Mouse (Mus musculus) forelimb bud, embryonic 11.5 days (tissue): ENCODE measurements around the gene Ldlrad1.

Experiments used
- DNase-seq: peaks from one replicate; pipeline ENCODE4 v3.0.0-alpha.2; 2012; ENCODE audit warnings: low read depth, low spot score

Gene Ldlrad1

DNA sequence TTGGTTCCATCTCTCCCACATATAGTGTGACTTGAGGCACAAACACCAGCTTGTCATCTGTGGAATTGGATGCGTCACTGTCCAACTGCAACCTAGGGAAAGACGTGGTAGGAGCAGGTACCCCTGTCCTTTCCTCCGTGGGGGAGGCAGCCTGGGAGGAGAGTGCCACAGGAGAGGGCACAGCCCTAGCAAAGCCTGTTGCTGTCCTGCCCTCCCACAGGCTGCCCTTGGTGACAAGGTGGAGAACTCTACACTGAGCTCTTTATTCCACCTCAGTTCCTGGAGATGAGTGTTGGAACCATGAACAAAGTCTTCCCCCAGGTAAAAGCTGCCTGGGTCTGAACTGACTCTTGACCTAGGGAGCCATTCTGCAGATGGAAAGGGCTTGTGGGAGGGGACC, at the start of gene Ldlrad1:
Gene Ldlrad1 (plus strand): TSS at position 301 of the 400 bp plus-strand sequence.
- no peak for DNase-seq

DNA sequence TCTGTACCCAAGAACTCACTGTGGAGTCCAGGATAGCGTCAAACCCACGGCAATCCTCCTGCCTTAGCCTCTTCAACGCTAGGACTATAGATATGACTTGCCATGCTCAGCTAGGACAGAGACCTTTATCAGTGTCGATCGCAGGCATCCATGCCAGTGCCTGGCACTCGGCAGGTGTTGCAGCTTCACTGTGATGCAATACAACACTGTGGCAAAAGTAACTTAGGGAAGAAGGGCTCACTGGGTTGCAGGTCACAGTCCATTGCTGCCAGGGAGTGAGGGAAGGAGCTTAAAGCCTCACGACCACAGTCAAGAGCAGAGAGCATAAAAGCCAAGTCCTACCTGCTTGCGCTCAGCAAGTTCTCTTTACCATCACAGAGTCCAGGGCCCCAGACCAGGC, 48.8 kb upstream of the Ldlrad1 start:
- no peak for DNase-seq

DNA sequence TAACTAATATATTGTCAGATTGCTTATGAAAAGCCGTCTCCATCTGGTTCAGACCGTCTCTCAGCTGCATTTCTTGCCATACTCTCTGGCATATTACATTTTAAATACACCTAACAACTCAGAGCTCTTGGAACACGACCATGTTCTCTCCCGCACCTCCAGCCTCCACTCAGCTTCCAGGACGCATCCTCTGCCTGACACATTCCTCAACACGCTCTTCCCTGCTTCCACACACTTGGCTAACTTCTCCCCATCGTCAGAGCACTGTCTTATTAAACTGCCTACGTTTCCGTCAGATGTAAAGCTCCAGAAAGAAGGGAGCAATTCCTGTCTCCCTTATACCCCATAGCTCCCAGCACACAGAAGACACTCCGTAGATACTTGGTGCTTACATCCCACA, 45.6 kb upstream of the Ldlrad1 start:
- no peak for DNase-seq

DNA sequence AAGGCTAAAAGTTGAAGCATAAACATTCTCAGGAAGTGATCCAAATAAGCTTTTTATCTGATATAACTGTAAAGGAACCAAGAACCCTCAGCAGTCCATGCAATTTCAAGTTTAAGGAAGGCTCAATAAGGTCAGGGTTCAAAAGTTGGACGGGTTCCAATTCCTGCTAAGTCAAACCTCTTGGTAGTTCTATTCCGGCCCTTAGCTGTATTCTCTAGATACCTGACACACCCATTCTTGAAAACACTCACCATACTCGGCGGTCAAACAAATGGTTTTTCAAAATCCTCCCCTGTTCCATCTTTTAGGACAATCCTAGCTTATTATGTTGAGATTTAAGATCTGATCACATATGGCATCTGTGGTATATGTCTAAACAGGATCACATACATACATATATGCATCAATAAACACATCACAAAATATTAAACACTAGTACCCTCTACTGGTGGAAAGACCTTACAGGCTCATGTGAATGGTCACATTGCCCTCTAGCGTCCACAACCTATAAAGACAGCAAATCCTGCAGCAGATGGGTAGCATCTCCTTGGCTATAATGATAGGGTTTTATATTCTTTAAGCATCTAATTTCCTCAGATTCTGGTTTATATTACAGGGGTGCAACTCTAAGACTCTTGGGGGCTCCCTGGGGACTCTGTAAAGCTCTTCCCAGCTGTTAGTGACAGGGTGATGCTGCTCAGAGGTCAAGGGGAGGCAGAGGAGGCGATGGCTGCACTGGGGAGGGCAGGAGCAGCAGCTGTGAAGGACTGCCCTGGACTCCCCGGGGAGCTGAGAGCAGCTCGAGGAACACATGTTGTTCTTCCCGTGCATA, 45.0 kb upstream of the Ldlrad1 start:
- DNase-seq = peak; percentile 80

DNA sequence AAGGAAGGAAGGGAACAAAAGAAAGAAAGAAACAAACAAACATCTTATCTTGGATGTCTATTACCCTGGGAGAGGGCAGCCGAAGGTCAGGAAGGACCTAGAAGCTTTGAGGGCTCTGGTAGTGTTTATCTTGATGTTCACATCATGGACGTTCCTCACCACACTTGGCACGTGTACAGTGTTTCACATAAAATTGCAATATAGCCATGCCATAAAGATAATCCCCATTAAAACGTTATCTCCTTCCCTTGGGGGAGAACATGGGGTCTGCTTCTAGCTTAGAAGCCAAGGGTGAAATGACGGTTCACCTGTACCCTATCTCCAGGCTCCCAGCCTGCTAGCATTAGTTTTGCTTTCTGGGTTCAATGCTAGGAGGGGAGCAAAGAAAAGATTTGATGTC, 42.3 kb upstream of the Ldlrad1 start:
- DNase-seq = no peak

DNA sequence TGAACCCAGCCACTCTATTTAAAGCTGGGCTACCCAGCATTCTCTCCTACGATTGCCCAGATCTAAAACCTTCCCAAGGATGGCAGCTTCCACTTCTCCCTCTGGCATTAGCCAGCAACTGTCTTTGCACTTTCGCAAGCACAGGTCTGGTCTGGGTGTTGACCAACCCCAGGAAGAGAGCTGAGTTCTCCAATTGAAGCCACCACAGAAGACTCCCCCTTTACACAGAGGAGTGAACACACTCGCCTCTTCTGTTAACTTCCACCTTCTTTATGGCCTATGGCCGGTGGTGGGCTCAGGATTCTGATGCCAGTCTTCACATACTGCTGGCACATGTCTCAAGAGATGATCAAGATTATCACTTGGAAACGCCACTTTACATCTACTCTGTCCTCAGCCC, 41.2 kb upstream of the Ldlrad1 start:
- no peak for DNase-seq

DNA sequence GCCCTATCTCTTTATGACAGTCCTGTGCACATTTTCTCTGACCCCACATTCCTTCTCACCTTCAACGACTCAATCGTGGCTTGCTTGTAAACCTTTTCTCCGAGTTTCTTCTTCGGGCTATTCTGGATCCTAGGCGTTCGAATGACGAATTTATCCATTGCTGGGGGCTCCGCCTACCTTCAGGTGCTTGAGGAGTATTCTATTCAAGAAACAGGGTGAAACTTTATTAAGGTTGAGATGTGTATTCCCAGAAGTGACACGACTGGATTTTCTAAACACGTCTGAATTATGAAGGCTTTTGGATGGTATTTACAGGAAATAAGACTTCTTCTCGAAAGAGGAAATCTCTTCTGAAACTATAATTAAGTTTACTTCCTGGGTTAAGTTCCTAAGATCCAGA, 31.5 kb upstream of the Ldlrad1 start:
- DNase-seq = no peak

DNA sequence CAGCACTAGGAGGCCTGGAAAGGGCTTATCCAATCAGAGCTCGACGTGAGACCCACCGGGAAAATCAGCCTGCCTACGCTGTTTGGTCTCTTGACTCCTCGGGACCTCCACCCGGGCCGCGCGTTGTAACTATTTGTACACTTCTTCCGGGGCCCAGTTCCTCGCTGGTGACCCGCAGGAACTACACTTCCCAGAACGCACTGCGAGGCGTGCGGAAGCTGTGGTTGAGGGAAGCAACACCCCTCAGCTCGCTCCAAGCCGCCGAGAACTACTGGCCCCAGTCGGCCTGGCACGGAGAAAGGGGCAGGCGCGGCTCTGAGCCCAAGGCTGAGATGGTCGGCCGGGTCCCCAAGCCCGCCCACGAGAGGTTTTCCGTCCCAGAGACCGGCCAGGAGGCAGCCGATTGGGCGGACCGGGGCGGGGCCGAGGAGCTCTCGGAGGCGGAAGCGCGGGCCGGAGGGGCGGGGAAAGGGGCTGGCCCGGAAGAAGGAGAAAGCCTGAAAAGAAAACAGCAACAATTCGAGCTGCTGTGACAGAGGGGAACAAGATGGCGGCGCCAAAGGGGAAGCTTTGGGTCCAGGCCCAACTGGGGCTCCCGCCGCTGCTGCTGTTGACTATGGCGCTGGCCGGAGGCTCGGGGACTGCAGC, 30.7 kb upstream of the Ldlrad1 start, which contains the start of gene Tmem59:
Gene Tmem59 (plus strand): TSS at position 218 of the 648 bp plus-strand sequence.
- DNase-seq = peak; percentile 92

DNA sequence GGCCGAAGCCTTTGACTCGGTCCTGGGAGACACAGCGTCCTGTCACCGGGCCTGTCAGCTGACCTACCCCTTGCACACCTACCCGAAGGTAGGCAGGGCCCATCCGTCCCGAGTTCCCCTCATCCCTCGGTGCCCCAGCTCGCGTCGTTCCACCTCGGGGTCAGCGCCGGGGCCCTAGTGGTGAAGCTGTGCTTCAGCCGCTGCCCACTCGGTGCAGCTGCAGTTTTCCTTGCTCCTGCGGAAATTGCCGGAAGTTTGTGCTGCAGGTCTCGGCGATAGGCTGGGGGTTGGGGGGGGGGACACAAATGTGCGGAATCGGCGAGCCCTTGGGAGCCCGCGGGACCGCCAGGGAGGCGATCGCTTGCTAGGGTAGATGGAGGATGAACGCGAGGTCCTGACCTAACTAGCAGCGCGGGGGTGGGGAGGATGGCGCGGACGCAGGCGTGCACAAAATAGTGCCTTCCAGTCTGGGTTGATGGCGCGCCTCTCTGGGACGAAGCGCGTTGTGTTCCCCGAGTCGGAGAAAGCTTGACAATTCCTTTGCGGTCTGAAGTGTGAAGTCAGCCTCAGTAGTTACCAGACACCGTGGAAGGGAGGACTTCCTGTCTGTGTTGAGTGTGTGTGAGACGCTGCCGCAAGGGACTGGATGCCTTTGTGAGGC, 30.0 kb upstream of the Ldlrad1 start, which contains the start of gene Tceanc2:
Gene Tceanc2 (minus strand): TSS at position 287 of the 661 bp plus-strand sequence.
- DNase-seq = peak; percentile 35

DNA sequence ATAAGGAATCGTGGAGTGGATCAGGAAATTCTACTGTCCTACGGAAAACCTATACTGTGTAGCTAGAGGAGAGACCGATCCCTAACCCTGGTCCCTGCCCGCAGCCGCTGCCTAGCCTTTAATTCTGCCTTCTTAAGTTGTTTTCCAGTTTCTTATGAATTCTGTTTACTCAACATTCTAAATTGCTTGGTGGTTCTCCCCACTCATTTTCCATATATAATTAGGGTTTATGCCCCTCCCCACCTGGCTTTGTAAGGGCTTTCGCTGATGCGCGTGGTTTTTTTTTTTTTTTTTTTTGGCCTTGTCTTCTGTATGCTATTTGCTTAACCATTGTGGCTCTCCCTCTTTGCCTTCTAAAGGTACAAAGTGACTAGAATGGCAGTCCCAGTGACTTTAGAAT, 29.4 kb upstream of the Ldlrad1 start:
- no peak for DNase-seq

DNA sequence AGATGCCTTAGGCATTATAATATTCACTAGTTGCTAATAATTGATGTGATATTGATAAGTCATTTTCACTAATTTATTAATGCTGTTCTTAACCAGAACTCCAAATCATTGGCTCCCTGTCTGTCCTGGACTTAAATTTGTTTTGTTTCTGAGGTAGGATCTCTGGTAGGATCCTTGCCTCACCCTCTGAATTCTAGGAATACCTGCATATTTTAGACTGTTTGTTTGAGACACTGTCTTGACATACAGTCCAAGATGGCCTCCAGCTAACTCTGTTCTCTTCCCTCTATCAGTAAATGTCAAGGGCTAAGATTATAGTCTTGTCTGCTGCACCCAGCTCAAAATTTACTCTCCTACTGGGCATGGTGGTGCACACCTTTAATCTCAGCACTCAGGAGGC, 28.2 kb upstream of the Ldlrad1 start:
- DNase-seq = no peak

DNA sequence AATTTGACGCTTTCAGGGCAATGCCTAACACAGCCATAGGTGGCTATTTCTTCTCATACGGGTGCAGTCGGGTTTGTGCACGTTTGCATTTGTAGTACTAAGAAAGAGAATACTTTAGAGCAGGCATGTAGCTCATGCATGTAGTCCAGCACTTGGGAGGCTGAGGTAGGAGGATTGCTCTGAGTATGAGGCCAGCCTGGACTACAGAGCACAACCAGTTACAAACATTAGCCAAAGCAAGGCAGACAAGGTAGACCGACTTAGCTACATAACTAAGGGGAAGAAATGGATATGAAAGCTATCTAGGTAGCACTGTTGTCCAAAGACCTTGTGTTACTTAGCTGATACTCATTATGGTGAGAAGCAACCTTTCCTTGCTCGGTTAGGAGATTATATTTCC, 27.1 kb upstream of the Ldlrad1 start:
- DNase-seq = no peak

DNA sequence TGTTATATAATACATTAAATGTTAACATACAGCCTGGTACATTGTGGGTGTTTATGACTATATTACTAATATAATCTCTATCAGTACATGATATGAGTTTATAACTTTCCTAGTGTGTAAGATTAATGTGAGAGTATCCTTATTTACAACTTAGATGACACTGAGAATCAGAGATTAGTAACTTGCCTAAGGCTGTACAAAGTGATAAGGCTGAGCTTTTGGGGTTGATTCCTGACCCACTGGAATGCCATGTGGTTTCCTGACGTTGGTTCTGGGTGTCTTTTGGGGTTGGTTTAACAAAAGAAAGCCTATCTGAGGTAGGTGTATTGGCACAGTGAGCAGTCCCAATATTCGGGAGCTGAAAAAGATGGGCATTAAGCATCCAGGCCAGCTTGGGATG, 26.2 kb upstream of the Ldlrad1 start:
- DNase-seq = no peak

DNA sequence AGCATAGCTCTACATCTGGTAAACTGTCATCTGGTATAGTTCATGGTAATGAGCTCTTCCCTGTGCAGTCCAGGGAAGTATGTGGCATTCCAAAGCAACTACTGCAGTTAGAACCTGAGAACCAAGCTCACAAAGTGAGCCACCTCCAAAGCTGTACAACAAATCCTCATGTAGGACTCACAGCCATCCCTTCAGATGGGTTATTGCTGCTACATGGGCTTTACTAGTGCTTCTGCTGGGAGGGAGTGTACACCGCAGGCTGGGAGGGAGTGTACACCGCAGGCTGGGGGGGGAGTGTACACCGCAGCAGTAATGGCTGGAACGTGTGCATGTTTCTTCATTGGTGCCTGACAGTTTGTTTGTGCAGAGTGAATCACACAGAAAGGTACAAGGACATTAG, 25.8 kb upstream of the Ldlrad1 start:
- DNase-seq = no peak

DNA sequence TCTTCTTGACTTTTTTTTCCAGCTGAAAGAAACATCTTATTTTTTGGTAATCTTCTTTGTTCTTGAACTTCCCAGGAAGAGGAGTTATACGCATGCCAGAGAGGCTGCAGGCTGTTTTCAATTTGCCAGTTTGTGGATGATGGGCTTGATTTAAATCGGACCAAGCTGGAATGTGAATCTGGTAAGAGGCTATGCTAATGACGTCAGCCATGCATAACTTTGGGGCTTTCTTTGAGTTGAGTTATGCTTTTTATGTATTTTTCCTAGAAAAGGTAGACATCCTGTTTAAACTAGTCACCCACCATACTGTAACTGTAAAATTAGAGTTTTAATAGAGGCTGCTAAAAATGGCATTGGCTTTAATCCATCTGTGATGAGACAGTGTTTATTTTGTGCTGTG, 23.3 kb upstream of the Ldlrad1 start:
- peak; percentile 55 for DNase-seq

DNA sequence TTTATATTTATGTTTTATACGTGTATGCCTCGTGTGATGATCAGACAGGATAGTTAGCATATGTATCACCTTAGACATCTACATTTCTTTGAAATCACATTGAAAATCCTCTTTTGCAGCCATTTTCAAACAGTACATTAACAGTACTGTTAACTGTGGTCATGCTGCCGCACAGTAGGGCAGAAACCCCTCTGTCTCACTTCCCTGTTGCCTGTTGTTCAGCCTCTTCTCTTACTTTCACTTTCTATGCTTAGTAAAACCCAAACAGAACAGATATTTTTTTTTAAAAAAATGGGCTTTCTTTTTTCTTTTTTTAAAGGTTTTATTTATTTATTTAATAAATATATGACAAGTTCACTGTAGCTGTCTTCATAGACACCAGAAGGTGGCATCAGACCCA, 15.1 kb upstream of the Ldlrad1 start:
- no peak for DNase-seq

DNA sequence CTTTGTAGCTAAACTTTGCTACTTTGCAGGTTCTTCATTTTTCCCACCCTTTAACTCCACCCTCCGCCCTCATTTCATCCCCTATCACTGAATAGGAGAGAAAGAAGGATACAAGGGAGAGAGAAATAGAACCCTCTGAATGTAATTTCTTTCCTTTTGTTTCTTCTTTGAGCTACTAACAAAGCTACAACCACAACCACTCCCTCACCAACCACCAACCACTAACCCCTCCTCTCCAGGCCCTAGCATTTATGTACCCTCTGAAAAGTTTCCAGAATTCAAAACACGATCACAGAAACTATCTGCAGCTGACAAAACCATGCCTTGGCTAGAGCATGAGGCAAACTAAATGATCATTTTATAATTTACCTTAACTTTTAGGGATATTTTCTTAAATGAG, 12.5 kb upstream of the Ldlrad1 start:
- no peak for DNase-seq

DNA sequence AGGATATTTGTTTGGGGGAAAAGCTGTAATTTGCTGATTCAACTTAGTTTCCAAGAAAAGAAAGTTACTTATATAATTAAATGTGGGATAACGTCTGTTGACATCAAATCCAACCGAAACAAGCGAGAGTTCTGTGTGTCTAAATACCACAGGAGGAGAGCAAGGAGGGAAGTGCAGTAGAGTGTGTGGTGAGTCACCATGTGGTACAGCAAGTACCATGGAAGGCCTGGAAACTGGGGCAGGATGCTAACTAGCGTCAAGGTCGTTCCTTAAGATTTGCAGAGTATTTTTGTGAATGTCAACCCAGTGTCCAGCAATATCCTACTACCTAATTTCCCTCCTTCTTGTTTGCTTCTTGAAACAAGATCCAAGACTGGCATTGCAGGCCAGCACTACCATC, 10.9 kb upstream of the Ldlrad1 start:
- DNase-seq = no peak

DNA sequence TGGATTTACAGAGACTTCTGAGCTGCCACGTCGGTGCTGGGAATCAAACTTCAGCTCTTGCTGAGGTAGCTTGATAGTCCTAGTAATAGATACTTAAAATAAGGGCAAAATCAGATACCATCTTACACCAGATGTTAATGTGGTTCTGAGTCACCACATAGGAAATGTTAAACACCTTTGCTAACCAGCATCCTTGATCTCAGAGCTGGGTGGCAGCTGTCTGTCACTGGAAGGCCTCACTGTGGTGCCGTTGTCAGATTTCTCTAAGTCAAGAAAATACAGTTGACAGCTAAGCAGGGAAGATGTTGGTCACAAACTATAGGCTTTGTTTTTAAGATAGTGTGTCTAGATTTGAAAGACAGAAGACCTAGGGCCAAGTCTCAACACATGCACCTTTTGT, 7.2 kb upstream of the Ldlrad1 start:
- no peak for DNase-seq

DNA sequence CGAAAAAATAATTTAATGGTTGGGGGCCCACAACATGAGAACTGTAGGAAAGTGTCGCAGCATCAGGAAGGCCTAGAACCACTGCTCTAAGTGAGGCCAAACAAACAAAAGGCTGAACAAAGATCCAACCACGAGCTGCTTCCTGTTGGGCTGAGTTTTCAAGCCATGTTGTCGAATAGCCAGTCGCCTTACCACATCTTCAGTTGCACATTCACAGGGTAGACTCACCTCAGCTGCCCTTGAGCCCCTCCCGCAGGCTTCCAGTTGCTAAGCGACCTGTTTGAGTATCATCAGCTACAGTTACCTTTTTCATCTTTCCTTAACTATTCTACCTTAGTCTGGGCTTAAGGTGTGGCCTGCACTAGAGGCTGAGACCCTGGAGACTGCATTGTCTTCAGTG, 6.0 kb upstream of the Ldlrad1 start:
- no peak for DNase-seq

DNA sequence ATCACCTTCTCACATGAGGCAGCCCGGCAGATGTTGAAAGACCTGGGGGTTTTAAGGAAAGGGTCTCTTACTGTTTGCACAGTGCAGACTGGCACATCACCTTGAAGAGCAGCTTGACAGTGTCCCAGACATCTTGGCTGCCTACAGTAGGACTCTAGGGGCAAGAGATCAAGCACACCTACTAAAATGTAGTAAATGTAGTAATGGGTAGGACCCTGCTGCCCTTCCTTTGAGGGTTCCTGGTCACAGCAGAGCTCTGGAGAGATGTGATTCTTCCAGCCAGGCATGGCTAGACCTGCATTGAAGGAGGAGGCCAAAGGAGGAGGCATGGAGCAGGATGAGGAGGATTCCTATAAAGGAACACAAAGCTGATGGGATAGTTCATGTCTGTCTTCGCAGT, 2.0 kb upstream of the Ldlrad1 start:
- no peak for DNase-seq

DNA sequence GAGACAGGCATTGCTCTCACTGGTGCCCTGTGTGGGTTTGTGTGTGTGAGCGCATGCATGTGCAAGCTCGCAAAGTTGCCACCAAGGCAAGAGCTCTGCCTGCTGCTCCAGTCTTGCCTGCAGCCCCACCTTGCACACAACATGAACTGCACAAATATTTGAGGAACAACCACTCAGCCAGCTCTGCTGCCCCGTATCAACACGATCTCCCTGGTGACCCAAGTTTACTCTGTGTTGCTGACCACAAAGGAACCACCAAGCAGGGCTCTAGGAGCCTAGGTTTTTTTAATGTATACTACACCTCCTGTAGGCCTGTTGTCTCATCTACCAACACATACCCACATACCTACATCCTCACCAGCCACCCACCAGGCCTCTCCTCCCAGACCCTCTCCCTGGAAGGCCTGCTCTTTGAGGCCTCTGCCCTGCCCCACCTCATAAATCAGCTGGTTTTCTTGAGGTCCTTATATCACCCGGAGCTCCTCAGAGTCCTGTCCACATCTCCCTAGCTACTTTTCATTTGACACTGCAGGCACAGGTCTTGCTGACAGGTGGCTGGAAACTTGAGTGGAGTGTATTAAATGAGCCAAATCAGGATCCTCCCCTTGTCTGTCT, 1.6 kb downstream of the Ldlrad1 start:
- DNase-seq = no peak
